In genomic region chr17:72132140-72132911, GRCm38 (mm10) we compare ENCODE assay signal across 19 mouse cellular contexts.
DNase-seq lines count a peak whose midpoint lies in the region; ATAC-seq lines count a peak whose summit lies in the region.
"Had no signal": no experiment of that assay in that cellular context is flagged by ENCODE, and none has a peak within 500 bp of the region (broad histone marks: within the 10 kb centered on the region; RNA-seq: fewer than 3 reads in every experiment).

No protein-coding gene starts in this region.

- 64% methylated on average over 8 of the region's 8 CpGs for WGBS in intestine, embryonic 15.5 days
- 70% methylated on average over 8 of the region's 8 CpGs for WGBS in kidney, embryonic 16.5 days
- 31% methylated on average over 8 of the region's 8 CpGs for WGBS in large intestine, adult 2 months
- WGBS in heart, embryonic 12.5 days = 75% methylated on average over 8 of the region's 8 CpGs
- WGBS in forebrain, embryonic 12.5 days = 84% methylated on average over 8 of the region's 8 CpGs

- H3K36me3 ChIP-seq in intestine, embryonic 15.5 days = no peaks in the 10 kb centered on the region
- no peaks in the 10 kb centered on the region for H3K36me3 ChIP-seq in kidney, embryonic 16.5 days (ENCODE audit: insufficient read depth, low read length)
- no peaks in the 10 kb centered on the region for H3K36me3 ChIP-seq in heart, embryonic 12.5 days
- no peaks in the 10 kb centered on the region for H3K36me3 ChIP-seq in forebrain, embryonic 12.5 days (replicated peaks)
- H3K36me3 ChIP-seq: heart, embryonic 10.5 days; hindbrain, embryonic 10.5 days; midbrain, embryonic 12.5 days had no signal

- H3K4me2 ChIP-seq in intestine, embryonic 15.5 days (replicated peaks) = no peak overlapping the region
- H3K4me2 ChIP-seq in kidney, embryonic 16.5 days (replicated peaks; ENCODE audit: low read depth, low read length) = no peak overlapping the region
- H3K4me2 ChIP-seq in heart, embryonic 12.5 days = no peak overlapping the region
- no peak overlapping the region for H3K4me2 ChIP-seq in forebrain, embryonic 12.5 days
- H3K4me2 ChIP-seq: liver, embryonic 11.5 days; midbrain, embryonic 12.5 days had no signal

- no peaks in the 10 kb centered on the region for H3K9me3 ChIP-seq in intestine, embryonic 15.5 days
- no peaks in the 10 kb centered on the region for H3K9me3 ChIP-seq in kidney, embryonic 16.5 days (ENCODE audit: low read length)
- H3K9me3 ChIP-seq in heart, embryonic 12.5 days (replicated peaks) = peaks cover 10% of the 10 kb centered on the region; the same call in 1 of the 2 replicates
- H3K9me3 ChIP-seq in forebrain, embryonic 12.5 days = no peaks in the 10 kb centered on the region
- H3K9me3 ChIP-seq: heart, embryonic 10.5 days; hindbrain, embryonic 10.5 days; midbrain, embryonic 12.5 days had no signal

- peak; percentile 89 for ATAC-seq in intestine, embryonic 15.5 days
- peak; percentile 95 for ATAC-seq in kidney, embryonic 16.5 days (ENCODE audit: low FRiP score, low TSS enrichment)
- ATAC-seq in heart, embryonic 12.5 days (ENCODE audit: insufficient number of reproducible peaks, low FRiP score) = no peak
- no peak for ATAC-seq in forebrain, embryonic 12.5 days (ENCODE audit: low FRiP score)
- ATAC-seq: forebrain, embryonic 14.5 days; hindbrain, embryonic 16.5 days had no signal

- no peaks in the 10 kb centered on the region for H3K27me3 ChIP-seq in intestine, embryonic 15.5 days (replicated peaks)
- H3K27me3 ChIP-seq in kidney, embryonic 16.5 days (ENCODE audit: insufficient read depth, low read length) = no peaks in the 10 kb centered on the region
- no peaks in the 10 kb centered on the region for H3K27me3 ChIP-seq in heart, embryonic 12.5 days (replicated peaks)
- no peaks in the 10 kb centered on the region for H3K27me3 ChIP-seq in forebrain, embryonic 12.5 days
- H3K27me3 ChIP-seq: midbrain, embryonic 12.5 days had no signal

- H3K27ac ChIP-seq in intestine, embryonic 15.5 days = no peak overlapping the region
- no peak overlapping the region for H3K27ac ChIP-seq in kidney, embryonic 16.5 days (ENCODE audit: low read length)
- H3K27ac ChIP-seq in heart, embryonic 12.5 days (ENCODE audit: poor library complexity, severe bottlenecking) = no peak overlapping the region
- H3K27ac ChIP-seq in forebrain, embryonic 12.5 days = no peak overlapping the region
- H3K27ac ChIP-seq: gastrocnemius, adult 2 months; heart, embryonic 10.5 days; hindbrain, embryonic 10.5 days; midbrain, embryonic 12.5 days had no signal

- no peaks in the 10 kb centered on the region for H3K4me1 ChIP-seq in intestine, embryonic 15.5 days (replicated peaks)
- no peaks in the 10 kb centered on the region for H3K4me1 ChIP-seq in kidney, embryonic 16.5 days (ENCODE audit: insufficient read depth, low read length)
- no peaks in the 10 kb centered on the region for H3K4me1 ChIP-seq in heart, embryonic 12.5 days (replicated peaks)
- H3K4me1 ChIP-seq in forebrain, embryonic 12.5 days = no peaks in the 10 kb centered on the region
- H3K4me1 ChIP-seq: heart, embryonic 10.5 days; hindbrain, embryonic 10.5 days; midbrain, embryonic 12.5 days had no signal

- H3K4me3 ChIP-seq in intestine, embryonic 15.5 days (replicated peaks) = no peak overlapping the region
- H3K4me3 ChIP-seq in kidney, embryonic 16.5 days (ENCODE audit: low read length) = no peak overlapping the region
- H3K4me3 ChIP-seq in heart, embryonic 12.5 days = no peak overlapping the region
- no peak overlapping the region for H3K4me3 ChIP-seq in forebrain, embryonic 12.5 days (replicated peaks)
- H3K4me3 ChIP-seq: gastrocnemius, adult 2 months; heart, embryonic 10.5 days; hindbrain, embryonic 10.5 days; midbrain, embryonic 12.5 days had no signal

- no peak overlapping the region for H3K9ac ChIP-seq in intestine, embryonic 15.5 days
- H3K9ac ChIP-seq in kidney, embryonic 16.5 days (replicated peaks; ENCODE audit: low read length) = no peak overlapping the region
- H3K9ac ChIP-seq in heart, embryonic 12.5 days = no peak overlapping the region
- no peak overlapping the region for H3K9ac ChIP-seq in forebrain, embryonic 12.5 days
- H3K9ac ChIP-seq: midbrain, embryonic 12.5 days had no signal

- DNase-seq in kidney, adult 18-20 months = peak; percentile 46
- peak; percentile 74 for DNase-seq in large intestine, adult 2 months (ENCODE audit: low read depth, low spot score)
- DNase-seq in left cerebral cortex, adult 18-20 months (ENCODE audit: low spot score in 2 of 2) = no peak
- DNase-seq: adrenal gland, postnatal 25 days; cerebellum, adult 9-10 months; gastrocnemius, adult 2 months; lung, adult 2 months; lung, postnatal 14 days; thymus, postnatal 14 days had no signal

Comparison
In these comparisons a context has a peak if more than half of its experiments do, and no peak if none do; other contexts are left out.
1. ATAC-seq: peak in intestine, embryonic 15.5 days (single experiment) and kidney, embryonic 16.5 days (single experiment); none in heart, embryonic 12.5 days (single experiment) and forebrain, embryonic 12.5 days (single experiment).
2. DNase-seq: peak in kidney, adult 18-20 months (single experiment) and large intestine, adult 2 months (single experiment); none in left cerebral cortex, adult 18-20 months (0 of 2).